Mouse (Mus musculus) CH12.LX (cell line): ENCODE results near the gene Trdn.

Experiments used
- CTCF ChIP-seq, 2 experiments: IDR thresholded peaks in 1 of 2; conservative IDR thresholded peaks in 1 of 2; 2 replicates each; pipeline ENCODE4 v1.5.1; 2011 to 2012; ENCODE audit warnings: low read depth in 2 of 2, low read length in 2 of 2, improper control_type of control experiment in 1 of 2, inconsistent platforms in 1 of 2, mild to moderate bottlenecking in 1 of 2, moderate library complexity in 1 of 2
- E2F4 ChIP-seq: IDR thresholded peaks from 2 replicates; pipeline ENCODE4 v1.6.1; 2011; ENCODE audit warnings: low read depth, low read length, improper control_type of control experiment; ENCODE audit not compliant: insufficient replicate concordance
- EP300 ChIP-seq: IDR thresholded peaks from 2 replicates; pipeline ENCODE4 v1.6.1; 2011; ENCODE audit warnings: low read length, improper control_type of control experiment
- JUND ChIP-seq: conservative IDR thresholded peaks from 2 replicates; pipeline ENCODE4 v1.6.1; 2011; ENCODE audit warnings: low read depth, low read length, improper control_type of control experiment
- MAFK ChIP-seq: IDR thresholded peaks from 2 replicates; pipeline ENCODE4 v1.6.1; 2011; ENCODE audit warnings: low read length, improper control_type of control experiment; ENCODE audit not compliant: insufficient replicate concordance
- MXI1 ChIP-seq: IDR thresholded peaks from 2 replicates; pipeline ENCODE4 v1.6.1; 2011; ENCODE audit warnings: mild to moderate bottlenecking, low read depth, low read length, improper control_type of control experiment
- MYC ChIP-seq: IDR thresholded peaks from 2 replicates; pipeline ENCODE4 v1.6.1; 2011; ENCODE audit warnings: low read depth, mild to moderate bottlenecking, improper control_type of control experiment, low read length
- NELFE ChIP-seq: IDR thresholded peaks from 2 replicates; pipeline ENCODE4 v1.6.1; 2011; ENCODE audit warnings: low read depth, low read length, improper control_type of control experiment
- PAX5 ChIP-seq: IDR thresholded peaks from 2 replicates; pipeline ENCODE4 v1.6.1; 2012; ENCODE audit warnings: low read length, inconsistent platforms, mixed read lengths
- POLR2A ChIP-seq: IDR thresholded peaks from 2 replicates; pipeline ENCODE4 v1.6.1; 2011; ENCODE audit warnings: low read depth, mild to moderate bottlenecking, improper control_type of control experiment, low read length
- RAD21 ChIP-seq: IDR thresholded peaks from 2 replicates; pipeline ENCODE4 v1.6.1; 2011; ENCODE audit warnings: low read depth, mild to moderate bottlenecking, low read length, improper control_type of control experiment, moderate library complexity
- SIN3A ChIP-seq: IDR thresholded peaks from 2 replicates; pipeline ENCODE4 v1.6.1; 2012; ENCODE audit warnings: low read length, improper control_type of control experiment, inconsistent platforms
- TCF12 ChIP-seq: IDR thresholded peaks from 2 replicates; pipeline ENCODE4 v1.6.1; 2014; ENCODE audit warnings: low read depth, mild to moderate bottlenecking, inconsistent platforms, low read length, improper control_type of control experiment
- USF2 ChIP-seq: conservative IDR thresholded peaks from 2 replicates; pipeline ENCODE4 v1.6.1; 2011; ENCODE audit warnings: low read depth, low read length, improper control_type of control experiment

- TF ChIP-seq NELFE (no peak), EP300 (no peak), MYC (no peak), RAD21 (no peak), POLR2A (no peak), TCF12 (no peak), MXI1 (no peak), PAX5 (no peak), CTCF (conservative IDR thresholded peaks at IDR 0.05 in 1 of 2, IDR thresholded peaks at IDR 0.05 in 1 of 2; ENCODE audit: low read depth in 2 of 2, low read length in 2 of 2) (no peak), E2F4 (no peak), MAFK (no peak), SIN3A (no peak), USF2 (no peak), JUND (no peak)
These were observed 7.2 kb upstream of the Trdn start for GRCm38 (mm10) chr10:33073126-33073525.
